Mouse (Mus musculus) bone marrow macrophage, adult 2 months (primary cell): ENCODE results near the gene Mrgprd.

Experiments
- CTCF ChIP-seq: IDR thresholded peaks from 2 replicates; pipeline ENCODE4 v1.5.1; 2012; ENCODE audit warnings: low read depth, mild to moderate bottlenecking, low read length, moderate library complexity
- POLR2A ChIP-seq: IDR thresholded peaks from 2 replicates; pipeline ENCODE4 v1.6.1; 2012; ENCODE audit warnings: mild to moderate bottlenecking, low read depth, low read length, borderline replicate concordance

DNA sequence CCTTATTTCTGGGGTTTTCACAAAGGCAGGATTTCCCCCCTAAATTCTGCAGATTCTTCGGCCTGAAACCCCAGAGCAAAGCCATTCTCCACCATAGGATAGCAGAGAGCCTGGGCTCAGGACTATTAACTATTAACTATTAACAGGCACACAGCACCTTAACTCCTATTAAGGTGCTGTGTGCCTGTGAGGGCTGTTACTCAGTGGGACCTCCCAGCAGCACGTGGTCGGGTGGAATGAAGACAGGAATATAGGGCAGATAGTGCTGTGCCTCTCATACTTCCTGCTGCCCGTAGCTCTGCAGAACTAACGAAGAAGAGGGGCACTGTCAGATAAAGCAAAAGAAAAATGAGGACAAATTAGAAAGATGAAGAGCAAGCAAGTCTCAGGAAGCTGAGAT is 4.1 kb upstream of the Mrgprd start:
- TF ChIP-seq CTCF (no peak), POLR2A (no peak)
